Mouse (Mus musculus) NIH3T3 (cell line): ENCODE measurements at regions not wholly inside any gene's neighbourhood (a gene's known extent, or its start where the extent isn't known, plus 50 kb on each side); places are given as distances from the start of the nearest gene placed in this dataset.

Source experiments
- DNase-seq: peaks from one replicate; pipeline ENCODE4 v3.0.0-alpha.2; 2012; ENCODE audit warnings: low read depth

- no peak for DNase-seq
These were observed 59.6 kb downstream of the Npy1r start for GRCm38 (mm10) chr8:66756639-66757038.

GRCm38 (mm10) chr8:66757830-66758229 lies 60.8 kb downstream of the Npy1r start:
- DNase-seq, result peak; percentile 2

- DNase-seq, result peak; percentile 29
These were observed 61.5 kb downstream of the Npy1r start for GRCm38 (mm10) chr8:66758519-66758918.

GRCm38 (mm10) chr8:66759716-66760115 lies 62.7 kb downstream of the Npy1r start:
- no peak for DNase-seq

GRCm38 (mm10) chr8:66760958-66761583 lies 64.1 kb downstream of the Npy1r start:
- no peak for DNase-seq

- DNase-seq, result no peak
These were observed 68.1 kb downstream of the Npy1r start for GRCm38 (mm10) chr8:66764992-66765528.

DNA sequence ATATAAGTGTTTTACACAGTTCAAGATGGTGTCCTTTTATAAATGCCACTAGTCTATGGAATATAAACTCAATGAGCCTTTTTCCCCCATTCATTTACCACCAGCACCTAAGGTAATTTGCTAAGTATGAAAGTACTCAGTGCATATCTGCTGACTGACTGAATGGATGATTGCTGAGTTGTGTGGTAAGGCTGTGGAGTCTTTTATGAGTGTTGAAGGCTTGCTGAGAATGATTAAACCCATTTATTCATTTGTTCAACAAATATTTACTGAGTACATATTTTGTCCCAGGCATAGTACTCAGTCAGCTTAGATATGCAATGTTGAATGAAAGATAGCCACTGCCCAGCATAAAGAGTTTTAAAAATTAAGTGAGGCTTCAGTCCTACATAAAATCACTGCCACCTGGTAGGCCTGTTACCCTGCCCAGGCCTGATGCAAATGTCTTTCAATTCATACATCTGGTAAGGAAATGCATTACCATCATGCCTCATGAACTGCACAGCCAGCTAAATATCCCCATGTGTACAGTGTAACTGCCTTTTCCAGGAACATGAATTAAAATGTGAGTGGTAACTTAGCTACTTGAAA lies 71.5 kb downstream of the Npy1r start:
- DNase-seq, result no peak

DNA sequence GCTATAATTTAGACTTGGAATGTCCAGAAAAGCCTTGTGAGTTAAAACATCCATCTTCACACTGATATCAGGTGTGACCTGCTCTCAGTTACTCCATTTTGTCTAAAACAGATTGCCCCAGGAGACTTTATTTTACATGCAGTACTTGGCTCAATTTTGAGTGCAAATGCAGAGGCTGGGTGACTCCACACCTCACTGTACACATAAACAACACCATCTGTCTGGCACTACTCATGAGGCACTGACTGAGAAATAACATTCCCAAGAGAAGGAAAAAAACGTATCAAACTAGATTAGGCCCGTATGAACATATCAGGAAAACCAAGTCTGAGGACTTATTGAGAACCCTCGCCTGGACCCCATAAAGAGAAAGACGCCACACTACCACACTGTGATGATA lies 74.1 kb downstream of the Npy1r start:
- DNase-seq, result no peak

GRCm38 (mm10) chr8:66772653-66773052 lies 75.7 kb downstream of the Npy1r start:
- peak; percentile 49 for DNase-seq

GRCm38 (mm10) chr8:66777115-66777877 lies 80.3 kb downstream of the Npy1r start:
- peak; percentile 18 for DNase-seq

DNA sequence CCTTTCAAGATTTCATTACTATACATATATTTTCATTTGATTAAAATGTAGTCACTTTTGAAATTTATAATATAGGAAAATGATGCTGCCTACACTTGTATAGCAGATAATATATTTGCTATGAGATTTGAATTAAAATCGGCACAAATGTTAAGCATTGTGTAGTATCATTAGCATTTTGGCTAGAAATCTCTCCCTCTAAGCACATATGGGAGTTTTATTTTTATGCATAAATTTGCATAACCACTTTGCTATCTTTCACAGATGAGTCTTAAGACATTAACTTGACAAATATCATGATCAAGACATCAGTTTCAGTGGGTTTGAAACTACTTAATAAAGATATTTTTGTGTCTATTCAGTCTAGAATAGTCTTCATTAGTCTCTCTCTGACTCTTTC lies 80.4 kb upstream of the Naf1 start:
- DNase-seq, result no peak

DNA sequence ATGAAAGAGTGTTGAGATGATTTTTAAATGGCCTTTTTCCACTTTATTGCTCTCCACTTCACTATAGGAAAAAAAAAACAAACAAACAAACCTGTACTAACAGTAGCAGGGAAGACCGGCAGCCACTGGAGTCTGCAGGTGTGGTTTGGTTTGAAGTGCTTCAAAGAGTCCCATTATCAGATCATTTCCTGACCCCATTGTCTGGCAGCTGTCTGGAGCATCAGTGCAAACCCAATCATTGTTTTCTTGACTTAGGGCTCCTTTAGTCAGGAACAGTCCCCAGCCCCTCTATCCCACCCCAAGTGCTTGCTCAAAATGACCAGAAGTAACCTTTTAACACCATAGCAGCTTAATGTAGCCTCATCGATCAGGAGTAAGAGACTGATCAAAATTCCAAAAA lies 77.4 kb upstream of the Naf1 start:
- DNase-seq, result no peak

- DNase-seq, result no peak
These were observed 74.0 kb upstream of the Naf1 start for GRCm38 (mm10) chr8:66785996-66786395.
